Mouse (Mus musculus): ENCODE data around the gene Ccdc7b.
"Not testable (repeated sequence)": the region's sequence is repeated elsewhere in the genome, so short reads cannot be mapped to it uniquely, and the experiment has no call there.

Gene Ccdc7b

GRCm38 (mm10) chr8:129066834-129067233 is at the start of gene Ccdc7b:
Gene Ccdc7b (plus strand): TSS chr8:129067134.
- DNase-seq (ENCODE audit: low spot score), result not testable (repeated sequence)

GRCm38 (mm10) chr8:129065417-129065816 is 1.5 kb upstream of the Ccdc7b start, which contains the start of gene Ccdc7a:
Gene Ccdc7a (minus strand): TSS chr8:129065517.
- not testable (repeated sequence) for DNase-seq (ENCODE audit: low spot score)

- DNase-seq (ENCODE audit: low spot score), result not testable (repeated sequence)
Measured at GRCm38 (mm10) chr8:129115761-129116160, 48.8 kb downstream of the Ccdc7b start.

GRCm38 (mm10) chr8:129131561-129131960 is 64.6 kb downstream of the Ccdc7b start, which contains the start of gene Gm10999:
Gene Gm10999 (minus strand): TSS chr8:129131661.
- no peak for DNase-seq (ENCODE audit: low spot score)

- no peak for DNase-seq (ENCODE audit: low spot score)
Measured at GRCm38 (mm10) chr8:129133475-129133874, 66.5 kb downstream of the Ccdc7b start.

Measured in left cerebral cortex, adult 11 months (tissue).